Mouse (Mus musculus) ES-E14 (cell line): ENCODE measurements around the gene Itgb6. TPM values are rescaled to one million over a fixed set of nuclear protein-coding genes. Genes with fewer than 3 reads are reported as not detected.

ENCODE experiments used
- DNase-seq: peaks from one replicate; pipeline ENCODE4 v3.0.0-alpha.2; 2013; ENCODE audit warnings: low read depth, low spot score
- H3K27ac ChIP-seq: 2 replicates; pipeline ENCODE4 v1.5.1; 2012; ENCODE audit warnings: low read depth, mild to moderate bottlenecking, low read length, moderate library complexity, mixed read lengths; ENCODE audit not compliant: poor library complexity, insufficient read depth, severe bottlenecking
- H3K36me3 ChIP-seq: 2 replicates; pipeline ENCODE4 v1.6.1; 2012; ENCODE audit warnings: mild to moderate bottlenecking, low read length, moderate library complexity, mixed read lengths; ENCODE audit not compliant: control insufficient read depth, poor library complexity, insufficient read depth, severe bottlenecking
- H3K4me1 ChIP-seq, 2 experiments: fragments of 150-350 bp in 1 of 2; sonication (generic) in 1 of 2; 2 replicates each; pipeline ENCODE4 v1.6.1; 2012; ENCODE audit warnings: low read length in 2 of 2, mild to moderate bottlenecking in 1 of 2, mixed read lengths in 1 of 2; ENCODE audit not compliant: control insufficient read depth in 2 of 2, insufficient read depth in 2 of 2, poor library complexity in 1 of 2
- H3K4me3 ChIP-seq, 2 experiments: fragments of 150-350 bp in 1 of 2; sonication (generic) in 1 of 2; 2 replicates each; pipeline ENCODE4 v1.5.1; 2012; ENCODE audit warnings: low read length in 2 of 2, low read depth in 1 of 2, mild to moderate bottlenecking in 1 of 2, mixed read lengths in 1 of 2; ENCODE audit not compliant: insufficient read depth in 1 of 2, poor library complexity in 1 of 2, severe bottlenecking in 1 of 2
- H3K9ac ChIP-seq: 2 replicates; pipeline ENCODE4 v1.6.1; 2012; ENCODE audit warnings: low read depth, mild to moderate bottlenecking, low read length, mixed read lengths; ENCODE audit not compliant: poor library complexity, insufficient read depth, severe bottlenecking
- H3K9me3 ChIP-seq: fragments of 150-350 bp; sonication (generic); 2 replicates; pipeline ENCODE4 v1.6.1; 2012; ENCODE audit warnings: low read depth, mild to moderate bottlenecking, low read length; ENCODE audit not compliant: control insufficient read depth, insufficient read depth
- CHD2 ChIP-seq: IDR thresholded peaks from 2 replicates; pipeline ENCODE4 v1.6.1; 2014; ENCODE audit warnings: mild to moderate bottlenecking, low read depth, low read length, inconsistent platforms
- HCFC1 ChIP-seq: IDR thresholded peaks from 2 replicates; pipeline ENCODE4 v1.6.1; 2012; ENCODE audit warnings: low read length, inconsistent platforms, borderline replicate concordance; ENCODE audit not compliant: insufficient read depth
- MAFK ChIP-seq: IDR thresholded peaks from 2 replicates; pipeline ENCODE4 v1.6.1; 2014; ENCODE audit warnings: mild to moderate bottlenecking, low read depth, low read length, inconsistent platforms; ENCODE audit not compliant: insufficient read depth
- ZC3H11A ChIP-seq: IDR thresholded peaks from 2 replicates; pipeline ENCODE4 v1.6.1; 2012; ENCODE audit warnings: low read depth, mild to moderate bottlenecking, inconsistent platforms, low read length, borderline replicate concordance
- ZNF384 ChIP-seq: IDR thresholded peaks from 2 replicates; pipeline ENCODE4 v1.6.1; 2012; ENCODE audit warnings: low read depth, low read length, inconsistent platforms
- in situ Hi-C, 2 experiments: fragments of 600-800 bp; cut with MboI; formaldehyde crosslinking; loops; one replicate each; pipeline ENCODE4 v1.15.1; 2025; ENCODE audit warnings: low sequenced_read_pairs in 2 of 2, inconsistent platforms in 1 of 2; ENCODE audit not compliant: unreplicated experiment in 2 of 2
- total RNA-seq: library from RNA; depleted of rRNA; stranded (reverse); fragments of 300-350 nt; gene quantifications from 2 replicates; pipeline ENCODE4 v1.2.3, GENCODE M21; 2012

Itgb6 gene
- total RNA-seq, 1 experiment: 0.04 TPM

DNA sequence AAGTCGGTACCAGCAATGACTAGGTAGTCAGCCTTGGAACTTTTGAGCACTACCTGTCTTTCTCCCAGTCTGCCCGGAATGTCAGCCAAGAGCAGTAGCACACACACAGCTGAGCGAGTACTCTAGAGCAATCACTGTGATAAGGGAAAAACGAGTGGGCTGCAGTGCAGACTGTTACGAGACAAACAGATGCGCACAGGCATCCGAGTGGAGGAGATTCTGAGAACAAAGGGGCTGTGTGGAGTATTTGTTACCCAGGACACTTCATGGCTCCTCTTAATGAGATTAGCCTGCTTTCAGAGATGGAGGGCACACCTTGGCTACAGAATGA is 82.1 kb downstream of the Itgb6 start:
- Histone ChIP-seq H3K4me1 (no peaks in the 10 kb centered on the region), H3K36me3 (no peaks in the 10 kb centered on the region), H3K9ac (no peak overlapping the region), H3K9me3 (no peaks in the 10 kb centered on the region), H3K4me3 (no peak overlapping the region), H3K27ac (no peak overlapping the region)
- in situ Hi-C loops: no loop called here
- TF ChIP-seq ZNF384: no peak
- TF ChIP-seq HCFC1: no peak
- TF ChIP-seq ZC3H11A: no peak
- no peak for TF ChIP-seq CHD2
- no peak for TF ChIP-seq MAFK
- DNase-seq: no peak

DNA sequence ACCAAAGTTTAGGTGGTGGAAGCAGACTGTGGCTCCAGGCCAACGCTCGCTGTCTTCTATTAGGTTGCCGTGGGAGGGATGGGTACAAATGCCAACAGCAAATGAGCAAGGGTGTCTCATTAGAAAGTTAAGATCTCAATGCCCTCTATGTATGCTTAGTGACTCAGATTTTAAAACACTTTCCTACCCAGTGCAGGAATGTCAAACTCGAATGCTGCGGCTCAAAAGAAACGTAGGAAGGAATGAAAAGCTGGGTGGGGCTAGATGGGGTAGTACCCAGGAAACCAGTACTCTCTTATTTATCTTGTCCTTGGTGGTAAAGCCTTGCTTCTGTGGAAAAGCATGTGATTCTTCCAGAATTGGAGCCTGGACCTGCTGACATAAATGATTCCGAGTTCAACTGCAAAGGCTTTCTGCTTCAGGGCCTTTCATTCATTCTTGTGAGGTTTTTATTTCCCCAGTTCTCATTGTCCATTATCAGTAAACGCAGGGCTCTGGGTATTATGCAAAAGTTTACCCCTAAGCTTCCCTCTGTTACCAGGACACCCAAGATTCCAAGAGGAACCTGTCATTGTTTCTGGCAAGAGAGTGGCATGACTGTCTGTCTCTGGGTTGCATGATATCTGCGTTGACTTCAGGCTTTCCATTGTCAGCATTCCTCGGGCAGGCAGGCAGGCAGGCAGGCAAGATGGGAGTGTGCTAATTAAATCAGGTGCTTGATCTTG is 82.7 kb downstream of the Itgb6 start:
- in situ Hi-C loops: no loop called here
- no peak overlapping the region for H3K4me3 ChIP-seq
- no peak overlapping the region for H3K9ac ChIP-seq
- H3K9me3 ChIP-seq: no peaks in the 10 kb centered on the region
- TF ChIP-seq ZC3H11A: no peak
- TF ChIP-seq CHD2: no peak
- no peak for TF ChIP-seq ZNF384
- no peak for TF ChIP-seq MAFK
- TF ChIP-seq HCFC1: no peak
- no peak for DNase-seq
- no peak overlapping the region for H3K27ac ChIP-seq
- no peaks in the 10 kb centered on the region for H3K36me3 ChIP-seq
- H3K4me1 ChIP-seq: no peaks in the 10 kb centered on the region

DNA sequence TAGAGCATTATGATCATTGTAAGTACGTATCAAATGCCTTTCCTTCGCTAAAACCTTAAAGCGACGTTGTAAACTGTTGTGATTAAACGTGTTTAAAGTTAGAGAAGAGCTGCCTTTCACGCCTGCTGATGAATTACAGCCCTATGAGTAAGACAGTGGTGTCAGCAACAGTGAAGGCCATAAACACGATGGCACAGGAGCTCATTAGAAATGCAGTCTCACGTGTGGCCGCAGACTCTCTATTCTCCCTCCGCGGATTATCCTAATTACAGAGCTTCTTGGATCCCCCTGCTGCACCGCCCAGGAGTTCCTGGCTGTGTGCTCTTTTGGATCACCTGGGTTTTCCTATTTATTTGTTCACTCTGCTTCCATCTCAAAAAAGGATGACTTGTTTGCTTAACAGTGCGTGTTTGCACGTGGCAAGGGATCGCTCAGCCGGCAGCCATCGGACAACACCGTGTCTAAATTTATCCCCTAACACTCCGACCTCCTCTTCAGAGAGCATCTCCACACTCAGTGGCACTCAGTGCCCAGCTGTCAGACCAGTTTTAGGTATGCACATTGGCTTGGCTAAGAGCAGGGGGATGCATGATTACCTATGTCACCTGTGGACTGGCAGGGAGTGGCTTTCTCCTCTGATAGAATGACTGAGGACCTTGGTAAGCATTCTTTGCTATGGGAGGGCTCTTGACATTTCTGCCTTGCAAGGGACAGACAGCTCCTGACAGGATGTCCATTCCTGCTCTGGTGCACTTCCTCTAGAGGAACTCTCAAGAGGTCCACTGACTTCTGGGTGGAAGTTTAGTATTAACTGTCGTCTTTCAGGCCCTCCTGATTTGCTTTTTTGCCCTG is 85.3 kb downstream of the Itgb6 start:
- in situ Hi-C loops: no loop called here
- no peak overlapping the region for H3K9ac ChIP-seq

DNA sequence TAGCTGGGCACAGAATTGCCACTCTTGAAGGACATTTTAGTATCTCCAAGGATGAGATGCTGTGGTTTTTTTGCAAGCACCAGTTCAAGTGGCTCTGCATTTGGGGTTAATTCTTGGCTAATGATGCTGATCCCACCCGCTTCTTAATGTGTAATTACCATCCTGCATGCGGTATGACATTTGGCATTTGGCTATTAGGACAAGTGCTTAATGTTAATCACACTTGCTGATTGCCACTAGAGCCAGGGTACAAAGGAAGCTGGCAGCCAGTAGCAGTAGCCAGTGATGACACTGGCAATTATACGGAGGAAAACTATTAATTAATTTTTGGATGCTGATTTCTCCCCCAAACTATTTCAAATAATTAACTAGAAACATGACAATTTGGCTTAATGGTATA is 86.0 kb downstream of the Itgb6 start:
- no peak for DNase-seq
- no peaks in the 10 kb centered on the region for H3K9me3 ChIP-seq
- in situ Hi-C loops: no loop called here
- H3K4me1 ChIP-seq: no peaks in the 10 kb centered on the region
- H3K9ac ChIP-seq: no peak overlapping the region
- no peaks in the 10 kb centered on the region for H3K36me3 ChIP-seq
- TF ChIP-seq ZNF384 (no peak), HCFC1 (no peak), ZC3H11A (no peak), MAFK (no peak), CHD2 (no peak)
- H3K4me3 ChIP-seq: no peak overlapping the region
- no peak overlapping the region for H3K27ac ChIP-seq

More for the DNA sequence above, 85.3 kb downstream of the Itgb6 start:
- Histone ChIP-seq H3K27ac (no peak overlapping the region), H3K4me1 (no peaks in the 10 kb centered on the region), H3K9me3 (no peaks in the 10 kb centered on the region), H3K4me3 (no peak overlapping the region), H3K36me3 (no peaks in the 10 kb centered on the region)
- no peak for DNase-seq
- TF ChIP-seq ZNF384: no peak
- TF ChIP-seq CHD2: no peak
- no peak for TF ChIP-seq HCFC1
- TF ChIP-seq MAFK: no peak
- TF ChIP-seq ZC3H11A: no peak
